Mouse (Mus musculus): ENCODE results near the gene C87436. TPM values are rescaled to one million over a fixed set of nuclear protein-coding genes. Genes with fewer than 3 reads are reported as not detected.
A peak's percentile ranks its signal among the peaks of the same experiment; 100 is the strongest.
"Not testable (repeated sequence)": the region's sequence is repeated elsewhere in the genome, so short reads cannot be mapped to it uniquely, and the experiment has no call there.

C87436 gene
- polyA plus RNA-seq, 1 experiment from 2014 or later: 30.3 TPM

GRCm38 (mm10) chr6:86488149-86488485 lies 49.9 kb downstream of the C87436 start:
- Histone ChIP-seq H3K27me3 (no peaks in the 10 kb centered on the region), H3K4me2 (replicated peaks) (no peak overlapping the region), H3K9ac (peak overlapping the region; percentile 50; the same call in 1 of the 2 replicates), H3K36me3 (no peaks in the 10 kb centered on the region), H3K27ac (peak overlapping the region; percentile 93), H3K9me3 (no peaks in the 10 kb centered on the region), H3K4me1 (peaks cover 14% of the 10 kb centered on the region), H3K4me3 (no peak overlapping the region)
- WGBS: 44% methylated on average over 3 of the region's 3 CpGs
- no peak for ATAC-seq (ENCODE audit: insufficient number of reproducible peaks, insufficient read depth, low FRiP score, low TSS enrichment)

GRCm38 (mm10) chr6:86489945-86490344 lies 51.8 kb downstream of the C87436 start:
- Histone ChIP-seq H3K9ac (no peak overlapping the region), H3K4me2 (replicated peaks) (no peak overlapping the region)
- no peak for ATAC-seq (ENCODE audit: insufficient number of reproducible peaks, insufficient read depth, low FRiP score, low TSS enrichment)

GRCm38 (mm10) chr6:86490413-86490812 lies 52.2 kb downstream of the C87436 start:
- H3K36me3 ChIP-seq; H3K9me3 ChIP-seq; H3K9ac ChIP-seq; H3K27ac ChIP-seq; ATAC-seq (ENCODE audit: insufficient number of reproducible peaks, insufficient read depth, low FRiP score, low TSS enrichment); H3K27me3 ChIP-seq; H3K4me2 ChIP-seq (replicated peaks); H3K4me3 ChIP-seq: not testable (repeated sequence)
- H3K4me1 ChIP-seq: peaks cover 22% of the 10 kb centered on the region
- WGBS: 90% methylated on average over 8 of the region's 8 CpGs

More at GRCm38 (mm10) chr6:86489945-86490344, 51.8 kb downstream of the C87436 start:
- Histone ChIP-seq H3K9me3 (no peaks in the 10 kb centered on the region), H3K4me1 (peaks cover 22% of the 10 kb centered on the region), H3K4me3 (no peak overlapping the region), H3K27me3 (no peaks in the 10 kb centered on the region), H3K36me3 (no peaks in the 10 kb centered on the region), H3K27ac (no peak overlapping the region)
- WGBS: 91% methylated on average over 2 of the region's 2 CpGs

GRCm38 (mm10) chr6:86493469-86494263 lies 55.5 kb downstream of the C87436 start:
- H3K36me3 ChIP-seq: no peaks in the 10 kb centered on the region
- H3K27ac ChIP-seq: peak overlapping the region; percentile 84
- no peak overlapping the region for H3K9ac ChIP-seq
- H3K9me3 ChIP-seq: no peaks in the 10 kb centered on the region
- 48% methylated on average over 13 of the region's 13 CpGs for WGBS
- no peak overlapping the region for H3K4me2 ChIP-seq (replicated peaks)
- ATAC-seq (ENCODE audit: insufficient number of reproducible peaks, insufficient read depth, low FRiP score, low TSS enrichment): no peak
- H3K4me3 ChIP-seq: no peak overlapping the region
- peaks cover 27% of the 10 kb centered on the region for H3K4me1 ChIP-seq
- H3K27me3 ChIP-seq: no peaks in the 10 kb centered on the region

- peaks cover 29% of the 10 kb centered on the region for H3K4me1 ChIP-seq
- no peak for ATAC-seq (ENCODE audit: insufficient number of reproducible peaks, insufficient read depth, low FRiP score, low TSS enrichment)
- no peak overlapping the region for H3K27ac ChIP-seq
- no peak overlapping the region for H3K4me2 ChIP-seq (replicated peaks)
- 94% methylated on average over 7 of the region's 7 CpGs for WGBS
- no peaks in the 10 kb centered on the region for H3K27me3 ChIP-seq
- H3K36me3 ChIP-seq: no peaks in the 10 kb centered on the region
- H3K4me3 ChIP-seq: no peak overlapping the region
- H3K9ac ChIP-seq: no peak overlapping the region
- H3K9me3 ChIP-seq: no peaks in the 10 kb centered on the region
Measured at GRCm38 (mm10) chr6:86494767-86495166, 56.6 kb downstream of the C87436 start.

GRCm38 (mm10) chr6:86495661-86496060 lies 57.5 kb downstream of the C87436 start:
- Histone ChIP-seq H3K4me3 (no peak overlapping the region), H3K27me3 (no peaks in the 10 kb centered on the region), H3K4me1 (peaks cover 31% of the 10 kb centered on the region), H3K9ac (no peak overlapping the region), H3K27ac (no peak overlapping the region), H3K36me3 (no peaks in the 10 kb centered on the region), H3K9me3 (no peaks in the 10 kb centered on the region), H3K4me2 (replicated peaks) (no peak overlapping the region)
- WGBS: 39% methylated on average over 3 of the region's 3 CpGs
- no peak for ATAC-seq (ENCODE audit: insufficient number of reproducible peaks, insufficient read depth, low FRiP score, low TSS enrichment)

GRCm38 (mm10) chr6:86496127-86496526 lies 58.0 kb downstream of the C87436 start:
- Histone ChIP-seq H3K36me3 (no peaks in the 10 kb centered on the region), H3K27me3 (no peaks in the 10 kb centered on the region), H3K4me3 (no peak overlapping the region), H3K9ac (no peak overlapping the region), H3K4me1 (peaks cover 31% of the 10 kb centered on the region), H3K27ac (peak overlapping the region; percentile 82), H3K4me2 (replicated peaks) (no peak overlapping the region), H3K9me3 (no peaks in the 10 kb centered on the region)
- 72% methylated on average over 8 of the region's 8 CpGs for WGBS
- no peak for ATAC-seq (ENCODE audit: insufficient number of reproducible peaks, insufficient read depth, low FRiP score, low TSS enrichment)

- H3K4me2 ChIP-seq (replicated peaks): peak overlapping the region; percentile 42
- 60% methylated on average over 5 of the region's 5 CpGs for WGBS
- H3K4me3 ChIP-seq: no peak overlapping the region
- H3K27ac ChIP-seq: peak overlapping the region; percentile 82
- H3K9me3 ChIP-seq: no peaks in the 10 kb centered on the region
- H3K27me3 ChIP-seq: no peaks in the 10 kb centered on the region
- no peak for ATAC-seq (ENCODE audit: insufficient number of reproducible peaks, insufficient read depth, low FRiP score, low TSS enrichment)
- no peak overlapping the region for H3K9ac ChIP-seq
- H3K36me3 ChIP-seq: no peaks in the 10 kb centered on the region
- H3K4me1 ChIP-seq: peaks cover 31% of the 10 kb centered on the region
Measured at GRCm38 (mm10) chr6:86496585-86496984, 58.4 kb downstream of the C87436 start.

- WGBS: 13% methylated on average over 13 of the region's 13 CpGs
- Histone ChIP-seq H3K36me3 (no peaks in the 10 kb centered on the region), H3K4me1 (peaks cover 31% of the 10 kb centered on the region), H3K9me3 (no peaks in the 10 kb centered on the region), H3K4me3 (peak overlapping the region; percentile 24), H3K9ac (peak overlapping the region; percentile 33; the same call in 1 of the 2 replicates), H3K4me2 (replicated peaks) (peak overlapping the region; percentile 42), H3K27me3 (no peaks in the 10 kb centered on the region), H3K27ac (peak overlapping the region; percentile 82)
- ATAC-seq (ENCODE audit: insufficient number of reproducible peaks, insufficient read depth, low FRiP score, low TSS enrichment): 0 out of 2 replicates have a peak, but pooled peaks have one; percentile 43
Measured at GRCm38 (mm10) chr6:86497071-86497815, 59.1 kb downstream of the C87436 start.

GRCm38 (mm10) chr6:86497942-86498732 lies 60.0 kb downstream of the C87436 start:
- no peak for ATAC-seq (ENCODE audit: insufficient number of reproducible peaks, insufficient read depth, low FRiP score, low TSS enrichment)
- peak overlapping the region; percentile 24; the same call in 1 of the 2 replicates for H3K4me3 ChIP-seq
- H3K9me3 ChIP-seq: no peaks in the 10 kb centered on the region
- peaks cover 30% of the 10 kb centered on the region for H3K4me1 ChIP-seq
- H3K9ac ChIP-seq: no peak overlapping the region; the same call in 1 of the 2 replicates
- WGBS: 71% methylated on average over 11 of the region's 11 CpGs
- H3K4me2 ChIP-seq (replicated peaks): peak overlapping the region; percentile 42
- no peaks in the 10 kb centered on the region for H3K36me3 ChIP-seq
- peak overlapping the region; percentile 82; the same call in 1 of the 2 replicates for H3K27ac ChIP-seq
- no peaks in the 10 kb centered on the region for H3K27me3 ChIP-seq

- H3K9ac ChIP-seq: no peak overlapping the region
- no peak overlapping the region for H3K27ac ChIP-seq
- H3K36me3 ChIP-seq: no peaks in the 10 kb centered on the region
- 64% methylated on average over 5 of the region's 5 CpGs for WGBS
- no peaks in the 10 kb centered on the region for H3K27me3 ChIP-seq
- peaks cover 22% of the 10 kb centered on the region for H3K4me1 ChIP-seq
- no peak overlapping the region for H3K4me2 ChIP-seq (replicated peaks)
- no peaks in the 10 kb centered on the region for H3K9me3 ChIP-seq
- no peak overlapping the region for H3K4me3 ChIP-seq
- no peak for ATAC-seq (ENCODE audit: insufficient number of reproducible peaks, insufficient read depth, low FRiP score, low TSS enrichment)
Measured at GRCm38 (mm10) chr6:86499571-86500109, 61.5 kb downstream of the C87436 start.

Data from embryonic facial prominence, embryonic 12.5 days (tissue).